Mouse (Mus musculus) heart, postnatal 0 days (tissue): Measurements from ENCODE around the gene Plxna4. TPM values are rescaled to one million over a fixed set of nuclear protein-coding genes. Genes with fewer than 3 reads are reported as not detected.

Experiments
- ATAC-seq: fragments of 200-750 bp; cut with Nextera tagmentation; 2 replicates; pipeline ENCODE4 v1.8.0; 2017; ENCODE audit warnings: low read depth, moderate number of reproducible peaks, moderate library complexity; ENCODE audit not compliant: insufficient read depth
- DNase-seq: peaks from one replicate; pipeline ENCODE4 v3.0.0-alpha.2; 2016; ENCODE audit warnings: low spot score
- H3K27ac ChIP-seq: fragments of 300-500 bp; sonication (generic); 2 replicates; pipeline ENCODE4 v1.5.1; 2014; ENCODE audit warnings: low read depth, mild to moderate bottlenecking
- H3K27me3 ChIP-seq: fragments of 300-500 bp; sonication (generic); 2 replicates; pipeline ENCODE4 v1.6.1; 2014; ENCODE audit warnings: low read length, mixed read lengths; ENCODE audit not compliant: control insufficient read depth, insufficient read depth
- H3K36me3 ChIP-seq: fragments of 300-500 bp; sonication (generic); replicated peaks from 2 replicates; pipeline ENCODE4 v1.6.1; 2014; ENCODE audit warnings: low read length, mixed read lengths; ENCODE audit not compliant: control insufficient read depth, insufficient read depth
- H3K4me1 ChIP-seq: fragments of 300-500 bp; sonication (generic); 2 replicates; pipeline ENCODE4 v1.6.1; 2014; ENCODE audit warnings: antibody characterized with exemption; ENCODE audit not compliant: control insufficient read depth, insufficient read depth
- H3K4me2 ChIP-seq: fragments of 300-500 bp; sonication (generic); 2 replicates; pipeline ENCODE4 v1.6.1; 2014; ENCODE audit warnings: low read depth, mild to moderate bottlenecking, low read length, moderate library complexity
- H3K4me3 ChIP-seq: fragments of 300-500 bp; sonication (generic); 2 replicates; pipeline ENCODE4 v1.5.1; 2014; ENCODE audit warnings: low read depth, low read length
- H3K9ac ChIP-seq: fragments of 300-500 bp; sonication (generic); replicated peaks from 2 replicates; pipeline ENCODE4 v1.6.1; 2014; ENCODE audit warnings: low read depth, low read length, mixed read lengths
- H3K9me3 ChIP-seq: fragments of 300-500 bp; sonication (generic); replicated peaks from 2 replicates; pipeline ENCODE4 v1.6.1; 2016; ENCODE audit warnings: low read length; ENCODE audit not compliant: control insufficient read depth
- CTCF ChIP-seq: IDR thresholded peaks from 2 replicates; pipeline ENCODE4 v1.5.1; 2016; ENCODE audit warnings: antibody characterized with exemption, control low read depth, low read depth
- EP300 ChIP-seq: IDR thresholded peaks from 2 replicates; pipeline ENCODE4 v1.6.1; 2016; ENCODE audit warnings: antibody characterized with exemption, low read depth
- WGBS: fragments of 180-500 bp; shearing (Covaris S2); extraction: QIAGEN DNeasy Blood & Tissue Kit; methylation state at CpG from one replicate; pipeline ENCODE4 v1.1.7; 2014; 5-methylcytosine and 5-hydroxymethylcytosine counted together
- polyA plus RNA-seq: library from polyadenylated mRNA; unstranded; fragments of >200 nt; fragmentation: Nextera tagmentation; extraction: Ambion mirVana; gene quantifications from 2 replicates; pipeline ENCODE4 v1.2.1, GENCODE M21; 2015
- total RNA-seq: library from RNA; depleted of rRNA; stranded (reverse); fragments of >200 nt; gene quantifications from 2 replicates; pipeline ENCODE4 v1.2.3, GENCODE M21; 2014; ENCODE audit warnings: low replicate concordance

Plxna4 gene
- total and polyA plus RNA-seq, 2 experiments from 2014 or later = 3.7 to 19.2 TPM

GRCm38 (mm10) chr6:32346015-32346414 is 242.0 kb downstream of the Plxna4 start:
- Histone ChIP-seq H3K4me2 (no peak overlapping the region), H3K36me3 (no peaks in the 10 kb centered on the region), H3K27me3 (no peaks in the 10 kb centered on the region), H3K4me1 (peaks cover 52% of the 10 kb centered on the region), H3K27ac (no peak overlapping the region), H3K4me3 (no peak overlapping the region), H3K9ac (no peak overlapping the region), H3K9me3 (no peaks in the 10 kb centered on the region)
- no peak for TF ChIP-seq EP300
- TF ChIP-seq CTCF = no peak
- DNase-seq = no peak
- 79% methylated on average over 2 of the region's 2 CpGs for WGBS
- no peak for ATAC-seq

- no peak for TF ChIP-seq EP300
- no peak for TF ChIP-seq CTCF
- H3K9ac ChIP-seq = no peak overlapping the region
- no peak overlapping the region for H3K4me2 ChIP-seq
Measured at GRCm38 (mm10) chr6:32342727-32343126, 245.3 kb downstream of the Plxna4 start.

DNA sequence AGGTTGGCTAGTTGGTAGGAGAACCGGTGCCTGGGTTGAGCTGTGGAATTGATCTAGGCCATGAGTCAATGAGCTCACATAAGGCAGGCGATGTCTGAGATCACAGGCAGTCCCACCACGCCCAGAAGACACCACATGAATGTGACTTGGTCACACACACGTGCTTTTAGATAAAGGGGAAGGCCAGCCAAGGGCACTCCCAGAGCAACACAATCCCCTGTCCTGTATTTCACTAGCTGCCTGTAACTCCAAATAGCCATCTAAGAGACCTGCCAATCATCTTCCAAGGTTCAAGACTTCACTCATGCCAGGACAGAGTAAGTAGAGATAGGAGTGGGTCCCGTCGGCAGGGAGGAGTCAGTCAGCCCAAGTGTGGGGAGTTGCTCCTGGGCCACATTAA is 245.7 kb downstream of the Plxna4 start:
- peak; percentile 53 for ATAC-seq
- Histone ChIP-seq H3K4me3 (no peak overlapping the region), H3K4me2 (no peak overlapping the region), H3K27ac (peak overlapping the region; percentile 32), H3K9ac (no peak overlapping the region), H3K36me3 (no peaks in the 10 kb centered on the region), H3K9me3 (no peaks in the 10 kb centered on the region), H3K4me1 (peaks cover 60% of the 10 kb centered on the region), H3K27me3 (no peaks in the 10 kb centered on the region)
- TF ChIP-seq CTCF (no peak), EP300 (no peak)
- peak; percentile 66 for DNase-seq
- WGBS = 38% methylated on average over 6 of the region's 6 CpGs

More at GRCm38 (mm10) chr6:32342727-32343126, 245.3 kb downstream of the Plxna4 start:
- no peaks in the 10 kb centered on the region for H3K9me3 ChIP-seq
- DNase-seq (no peak), ATAC-seq (no peak)
- peaks cover 58% of the 10 kb centered on the region for H3K4me1 ChIP-seq
- no peak overlapping the region for H3K27ac ChIP-seq
- no peaks in the 10 kb centered on the region for H3K36me3 ChIP-seq
- no peaks in the 10 kb centered on the region for H3K27me3 ChIP-seq
- WGBS = 56% methylated on average over 8 of the region's 8 CpGs
- H3K4me3 ChIP-seq = no peak overlapping the region

GRCm38 (mm10) chr6:32338416-32338943 is 249.5 kb downstream of the Plxna4 start:
- Histone ChIP-seq H3K4me3 (no peak overlapping the region), H3K9ac (no peak overlapping the region), H3K36me3 (no peaks in the 10 kb centered on the region), H3K27me3 (no peaks in the 10 kb centered on the region), H3K27ac (peak overlapping the region; percentile 65), H3K9me3 (no peaks in the 10 kb centered on the region), H3K4me2 (no peak overlapping the region), H3K4me1 (peaks cover 52% of the 10 kb centered on the region)
- ATAC-seq (peak; percentile 47; the same call in 1 of the 2 replicates), DNase-seq (peak; percentile 23)
- TF ChIP-seq CTCF (no peak), EP300 (no peak)
- 15% methylated on average over 8 of the region's 8 CpGs for WGBS

DNA sequence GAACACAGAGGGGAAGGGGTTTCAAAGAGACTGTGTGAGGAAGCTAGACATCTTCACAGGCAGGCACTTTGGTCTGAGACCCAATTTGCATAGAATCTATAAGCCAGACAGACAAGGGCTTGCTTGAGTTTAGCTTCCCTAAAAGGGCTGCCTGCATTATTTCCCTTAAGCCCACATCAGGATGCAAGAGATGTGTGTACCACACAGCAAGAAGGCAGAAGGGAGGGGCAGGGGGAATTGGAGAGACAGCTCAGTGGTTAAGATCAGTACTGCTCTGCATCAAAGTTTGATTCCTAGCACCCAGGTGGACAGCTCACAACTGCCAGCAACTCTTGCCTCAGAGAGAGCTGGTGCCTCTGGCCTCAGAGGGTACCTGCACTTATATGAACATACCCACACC is 256.7 kb downstream of the Plxna4 start:
- H3K9me3 ChIP-seq = no peaks in the 10 kb centered on the region
- H3K36me3 ChIP-seq = no peaks in the 10 kb centered on the region
- no peak overlapping the region for H3K9ac ChIP-seq
- TF ChIP-seq EP300 = no peak
- no peak for TF ChIP-seq CTCF
- no peak overlapping the region for H3K4me2 ChIP-seq
- H3K27ac ChIP-seq = no peak overlapping the region
- no peak overlapping the region for H3K4me3 ChIP-seq
- H3K27me3 ChIP-seq = no peaks in the 10 kb centered on the region
- ATAC-seq (no peak), DNase-seq (no peak)
- peaks cover 18% of the 10 kb centered on the region for H3K4me1 ChIP-seq
